Mouse (Mus musculus) left cerebral cortex, adult 2 months (tissue): ENCODE results near the gene Perm1. TPM values are rescaled to one million over a fixed set of nuclear protein-coding genes. Genes with fewer than 3 reads are reported as not detected.

Experiments
- DNase-seq, 2 experiments: peaks; one replicate each; pipeline ENCODE4 v3.0.0; 2021 to 2022; ENCODE audit warnings: low spot score in 2 of 2, mixed read lengths in 1 of 2; ENCODE audit errors: extremely low spot score in 1 of 2
- H3K27ac ChIP-seq: fragments of 200-600 bp; 2 replicates; pipeline ENCODE4 v1.8.1; 2022
- H3K4me3 ChIP-seq: fragments of 200-600 bp; 2 replicates; pipeline ENCODE4 v1.8.1; 2022
- CTCF ChIP-seq: fragments of 200-600 bp; IDR thresholded peaks from 2 replicates; pipeline ENCODE4 v1.8.1; 2022; ENCODE audit warnings: antibody characterized with exemption, mild to moderate bottlenecking, moderate library complexity
- intact Hi-C: fragments of 180-260 bp; cut with DNase I; formaldehyde crosslinking; loops from one replicate; pipeline ENCODE4 v1.15.1; 2025
- total RNA-seq, 2 experiments: library from RNA; stranded (reverse); gene quantifications; 2 replicates each; pipeline ENCODE4 v1.2.3; 2021

Gene Perm1
- total RNA-seq, 2 experiments from 2014 or later: 0.25 to 0.30 TPM

GRCm38 (mm10) chr4:156228393-156229024 is 12.8 kb downstream of the Perm1 start:
- Histone ChIP-seq H3K27ac (no peak overlapping the region), H3K4me3 (no peak overlapping the region)
- TF ChIP-seq CTCF: no peak
- DNase-seq: no peak
- intact Hi-C loops: loop anchor here (2.0 kb wide), 1 partner anchor 32 kb away; the partner anchor contains the start of gene Agrn

- Histone ChIP-seq H3K27ac (peak overlapping the region; percentile 61), H3K4me3 (peak overlapping the region; percentile 75)
- TF ChIP-seq CTCF: no peak
- intact Hi-C loops: loop anchor here (2.0 to 5.0 kb wide), 3 partner anchors 31 to 125 kb away; partner anchors contain the start of genes 9430015G10Rik and AW011738
- no peak for DNase-seq
These were observed 18.4 kb downstream of the Perm1 start for GRCm38 (mm10) chr4:156234021-156234501.

- DNase-seq: peak; percentile 77 to 79
- intact Hi-C loops: loop anchor here (2.0 to 5.0 kb wide), 3 partner anchors 32 to 126 kb away; partner anchors contain the start of genes 9430015G10Rik and AW011738
- Histone ChIP-seq H3K4me3 (peak within 1 kb of the TSS; percentile 75), H3K27ac (peak within 1 kb of the TSS; percentile 89)
- no peak for TF ChIP-seq CTCF
These were observed 19.1 kb downstream of the Perm1 start, which contains the start of gene Plekhn1 for GRCm38 (mm10) chr4:156234701-156235213. Gene Plekhn1, minus strand, starts transcription at chr4:156234857.

GRCm38 (mm10) chr4:156235360-156235770 is 19.7 kb downstream of the Perm1 start:
- Histone ChIP-seq H3K27ac (peak overlapping the region; percentile 79), H3K4me3 (peak overlapping the region; percentile 75)
- intact Hi-C loops: loop anchor here (2.0 kb wide), 2 partner anchors 33 to 127 kb away; partner anchors contain the start of genes 9430015G10Rik and AW011738
- TF ChIP-seq CTCF: peak; percentile 4
- no peak for DNase-seq

DNA sequence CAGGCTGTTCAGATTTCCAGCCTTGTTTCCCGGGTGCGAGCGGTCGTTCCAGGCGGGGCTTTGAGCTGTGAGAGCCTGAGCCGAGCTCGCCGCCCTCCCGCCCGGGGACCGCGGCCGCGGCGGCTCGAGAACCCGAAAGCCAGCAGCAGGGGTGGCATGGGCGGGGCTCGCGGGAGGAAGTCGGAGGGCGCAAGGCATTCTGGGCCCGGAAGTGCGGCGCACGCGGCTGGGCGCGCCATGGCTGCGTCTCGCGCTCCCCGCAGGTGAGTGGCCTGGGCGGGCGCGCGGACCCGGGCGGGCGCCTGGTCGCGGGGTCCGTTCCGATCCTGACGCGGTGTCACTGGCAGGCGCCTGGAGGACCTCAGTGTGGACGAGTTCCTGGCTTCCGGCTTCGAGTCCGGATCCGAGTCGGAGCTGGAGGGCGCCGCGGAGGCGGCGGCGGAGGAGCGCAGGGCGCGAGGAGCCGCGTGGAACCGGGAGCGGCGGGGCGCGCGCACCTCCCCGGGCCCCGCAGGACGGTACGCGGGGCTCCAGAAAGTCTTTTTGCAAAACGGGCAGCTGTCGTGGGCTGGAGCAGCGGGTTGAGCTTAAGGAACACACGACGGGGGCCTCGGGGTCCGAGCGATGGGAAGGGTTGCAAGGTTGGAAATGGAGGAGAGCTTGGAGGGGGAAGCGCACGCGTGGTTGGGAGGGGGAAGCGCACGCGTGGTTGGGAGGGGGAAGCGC is 20.3 kb downstream of the Perm1 start, which contains the start of gene Noc2l:
Noc2l (plus strand) TSS at position 203 of the 726 bp plus-strand sequence.
- Histone ChIP-seq H3K27ac (peak within 1 kb of the TSS; percentile 89), H3K4me3 (peak within 1 kb of the TSS; percentile 75)
- intact Hi-C loops: loop anchor here (2.0 kb wide), 2 partner anchors 33 to 127 kb away; partner anchors contain the start of genes 9430015G10Rik and AW011738
- peak; percentile 92 to 94 for DNase-seq
- TF ChIP-seq CTCF: no peak

- Histone ChIP-seq H3K4me3 (peak overlapping the region; percentile 32), H3K27ac (no peak overlapping the region)
- TF ChIP-seq CTCF: no peak
- no peak for DNase-seq
- intact Hi-C loops: no loop called here
These were observed 21.2 kb downstream of the Perm1 start for GRCm38 (mm10) chr4:156236651-156237447.

DNA sequence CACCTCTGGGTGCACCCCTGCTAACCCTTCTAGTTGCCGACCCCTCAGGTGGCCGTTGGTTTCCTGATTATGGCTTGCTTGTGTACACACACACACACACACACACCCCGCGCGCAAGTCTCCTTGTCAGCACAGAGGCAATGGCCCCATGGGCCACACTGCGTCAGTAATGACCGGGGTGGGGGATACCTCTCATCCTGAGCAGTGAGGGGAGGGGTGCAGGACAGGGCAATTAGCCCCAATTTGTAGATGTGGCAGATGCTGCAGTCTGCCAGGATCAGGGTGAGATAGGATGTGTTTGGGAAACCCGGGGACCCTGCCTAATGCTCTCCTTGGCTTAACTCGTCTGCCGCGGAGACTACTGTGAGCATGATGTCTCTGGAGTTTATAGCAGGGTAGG is 33.9 kb downstream of the Perm1 start:
- no peak overlapping the region for H3K4me3 ChIP-seq
- H3K27ac ChIP-seq: no peak overlapping the region
- intact Hi-C loops: no loop called here
- no peak for DNase-seq
- TF ChIP-seq CTCF: no peak

DNA sequence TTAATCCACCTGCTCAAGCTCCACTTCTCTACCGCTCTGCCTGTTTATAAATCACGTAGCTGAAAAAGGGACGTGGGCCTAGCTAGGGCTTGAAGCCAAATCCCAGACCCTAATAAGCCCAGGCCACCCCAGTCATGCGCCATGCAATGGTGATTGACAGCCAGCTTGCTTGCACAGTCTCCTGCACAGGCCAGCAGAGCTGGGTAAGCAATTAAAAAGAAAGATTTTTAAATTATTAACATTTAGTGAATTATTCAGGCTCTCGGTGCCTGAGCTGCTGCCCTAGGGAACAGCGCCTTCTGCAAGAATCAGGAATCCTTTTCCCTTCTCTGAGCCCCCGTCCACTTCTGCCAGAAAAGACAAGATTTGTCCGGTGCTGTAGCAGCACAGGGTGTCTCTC is 35.4 kb downstream of the Perm1 start:
- TF ChIP-seq CTCF: no peak
- intact Hi-C loops: no loop called here
- no peak overlapping the region for H3K27ac ChIP-seq
- no peak overlapping the region for H3K4me3 ChIP-seq
- no peak for DNase-seq

DNA sequence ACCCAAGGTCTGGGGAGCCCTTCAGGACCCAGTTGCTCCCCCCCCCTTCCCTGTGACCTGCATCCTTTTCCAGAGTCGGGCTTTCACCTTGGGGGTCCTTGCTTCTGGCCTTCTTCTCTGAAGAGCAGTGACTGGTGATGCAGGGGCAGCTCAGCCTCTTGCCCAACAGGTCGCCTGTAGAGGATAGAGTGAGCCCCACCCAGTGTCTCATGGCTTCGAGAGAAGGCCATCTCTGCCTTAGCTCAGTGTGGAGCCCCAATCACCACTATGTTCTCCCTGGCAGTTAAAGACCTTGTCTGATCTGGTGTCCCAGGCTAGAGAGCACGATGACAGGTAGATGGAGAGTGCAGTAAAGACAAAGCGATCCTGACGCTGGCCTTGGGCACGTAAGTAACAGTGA is 36.5 kb downstream of the Perm1 start:
- intact Hi-C loops: no loop called here
- DNase-seq: no peak
- no peak for TF ChIP-seq CTCF
- H3K4me3 ChIP-seq: no peak overlapping the region
- H3K27ac ChIP-seq: no peak overlapping the region

DNA sequence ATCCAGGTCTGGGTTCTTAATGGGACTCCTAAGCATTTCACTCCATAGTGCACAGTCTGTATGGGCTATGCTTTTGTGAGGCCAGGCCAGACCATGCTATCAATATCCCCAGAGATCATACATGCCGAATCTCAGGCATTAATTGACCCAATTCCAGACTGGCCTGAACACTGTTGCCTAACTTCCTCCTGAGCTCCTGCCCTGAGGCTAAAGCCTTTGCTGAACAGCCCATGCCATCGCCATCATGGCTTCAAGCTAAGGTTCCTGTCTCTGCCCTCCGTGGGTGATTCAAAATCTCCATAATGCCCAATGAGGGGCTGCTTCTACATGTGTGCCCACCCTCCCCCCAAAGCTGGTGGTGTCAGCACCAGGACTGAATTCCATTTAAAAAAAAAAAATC is 37.0 kb downstream of the Perm1 start:
- Histone ChIP-seq H3K27ac (no peak overlapping the region), H3K4me3 (no peak overlapping the region)
- intact Hi-C loops: no loop called here
- no peak for TF ChIP-seq CTCF
- DNase-seq: no peak

DNA sequence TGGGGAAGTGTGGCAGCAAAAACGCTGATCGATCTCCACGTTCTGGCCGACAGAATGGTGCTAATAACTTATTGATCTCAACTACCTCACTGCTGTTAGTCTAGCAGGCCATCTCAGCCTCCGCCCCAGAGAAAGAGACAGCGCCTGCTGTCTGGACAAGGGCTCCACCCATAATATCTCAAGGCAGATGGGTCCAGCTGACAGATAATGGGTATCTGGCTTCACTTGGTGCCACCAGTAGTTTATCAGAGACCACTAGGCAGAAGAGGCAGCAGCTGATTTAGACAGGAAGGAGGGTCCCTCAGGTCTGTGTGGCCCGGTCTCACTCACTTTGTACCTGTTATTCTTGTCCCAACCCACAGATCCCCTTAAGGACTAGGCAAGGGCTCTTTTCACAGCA is 37.4 kb downstream of the Perm1 start:
- H3K4me3 ChIP-seq: no peak overlapping the region
- no peak for TF ChIP-seq CTCF
- DNase-seq: no peak
- no peak overlapping the region for H3K27ac ChIP-seq
- intact Hi-C loops: no loop called here
